Mouse (Mus musculus) brain, embryonic 14.5 days (tissue): ENCODE measurements around the gene Nccrp1.

Source experiments
- CTCF ChIP-seq: fragments of 200-500 bp; IDR thresholded peaks from 2 replicates; pipeline ENCODE4 v1.5.1; 2012; ENCODE audit warnings: inconsistent platforms, mild to moderate bottlenecking, moderate library complexity, borderline replicate concordance; ENCODE audit not compliant: insufficient read depth, insufficient read length; ENCODE audit errors: extremely low read depth
- POLR2A ChIP-seq: fragments of 200-500 bp; IDR thresholded peaks from 2 replicates; pipeline ENCODE4 v1.6.1; 2012; ENCODE audit warnings: mild to moderate bottlenecking, inconsistent platforms, borderline replicate concordance; ENCODE audit not compliant: poor library complexity, insufficient read depth, insufficient read length, severe bottlenecking; ENCODE audit errors: extremely low read depth

- TF ChIP-seq CTCF: no peak
- no peak for TF ChIP-seq POLR2A
These were observed 2.9 kb downstream of the Nccrp1 start for GRCm38 (mm10) chr7:28544051-28544601.
